Mouse (Mus musculus): Measurements from ENCODE around the gene Efcab9.
"Not testable (repeated sequence)": the region's sequence is repeated elsewhere in the genome, so short reads cannot be mapped to it uniquely, and the experiment has no call there.

The Efcab9 gene

GRCm38 (mm10) chr11:32538846-32539245, 7.0 kb upstream of the Efcab9 start:
- no peak for DNase-seq (ENCODE audit: extremely low spot score, low read depth, low spot score)

- DNase-seq (ENCODE audit: extremely low spot score, low read depth, low spot score), result no peak
Observed at GRCm38 (mm10) chr11:32538435-32538834, 6.6 kb upstream of the Efcab9 start.

GRCm38 (mm10) chr11:32536954-32537353, 5.1 kb upstream of the Efcab9 start:
- no peak for DNase-seq (ENCODE audit: extremely low spot score, low read depth, low spot score)

GRCm38 (mm10) chr11:32535646-32536045, 3.8 kb upstream of the Efcab9 start:
- no peak for DNase-seq (ENCODE audit: extremely low spot score, low read depth, low spot score)

GRCm38 (mm10) chr11:32534453-32535075, 2.7 kb upstream of the Efcab9 start:
- no peak for DNase-seq (ENCODE audit: extremely low spot score, low read depth, low spot score)

GRCm38 (mm10) chr11:32533482-32534261, 1.8 kb upstream of the Efcab9 start:
- no peak for DNase-seq (ENCODE audit: extremely low spot score, low read depth, low spot score)

GRCm38 (mm10) chr11:32532765-32533481, 1.0 kb upstream of the Efcab9 start, which contains the start of gene Stk10:
Gene Stk10 (plus strand): TSS chr11:32533305.
- no peak for DNase-seq (ENCODE audit: extremely low spot score, low read depth, low spot score)

- no peak for DNase-seq (ENCODE audit: extremely low spot score, low read depth, low spot score)
Observed at GRCm38 (mm10) chr11:32530151-32530550, 1.7 kb downstream of the Efcab9 start.

- no peak for DNase-seq (ENCODE audit: extremely low spot score, low read depth, low spot score)
Observed at GRCm38 (mm10) chr11:32527006-32527405, 4.9 kb downstream of the Efcab9 start.

- DNase-seq (ENCODE audit: extremely low spot score, low read depth, low spot score), result no peak
Observed at GRCm38 (mm10) chr11:32524122-32524920, 7.6 kb downstream of the Efcab9 start.

GRCm38 (mm10) chr11:32521246-32521645, 10.6 kb downstream of the Efcab9 start:
- DNase-seq (ENCODE audit: extremely low spot score, low read depth, low spot score), result no peak

GRCm38 (mm10) chr11:32519354-32519753, 12.5 kb downstream of the Efcab9 start:
- DNase-seq (ENCODE audit: extremely low spot score, low read depth, low spot score), result no peak

- no peak for DNase-seq (ENCODE audit: extremely low spot score, low read depth, low spot score)
Observed at GRCm38 (mm10) chr11:32518770-32519169, 13.1 kb downstream of the Efcab9 start.

- no peak for DNase-seq (ENCODE audit: extremely low spot score, low read depth, low spot score)
Observed at GRCm38 (mm10) chr11:32516916-32517712, 14.8 kb downstream of the Efcab9 start.

GRCm38 (mm10) chr11:32516091-32516490, 15.8 kb downstream of the Efcab9 start:
- DNase-seq (ENCODE audit: extremely low spot score, low read depth, low spot score), result no peak

GRCm38 (mm10) chr11:32514853-32515252, 17.0 kb downstream of the Efcab9 start:
- not testable (repeated sequence) for DNase-seq (ENCODE audit: extremely low spot score, low read depth, low spot score)

GRCm38 (mm10) chr11:32510930-32511329, 21.0 kb downstream of the Efcab9 start:
- no peak for DNase-seq (ENCODE audit: extremely low spot score, low read depth, low spot score)

- DNase-seq (ENCODE audit: extremely low spot score, low read depth, low spot score), result no peak
Observed at GRCm38 (mm10) chr11:32505091-32505739, 26.7 kb downstream of the Efcab9 start.

- no peak for DNase-seq (ENCODE audit: extremely low spot score, low read depth, low spot score)
Observed at GRCm38 (mm10) chr11:32503711-32504110, 28.2 kb downstream of the Efcab9 start.

GRCm38 (mm10) chr11:32499931-32500330, 31.9 kb downstream of the Efcab9 start:
- no peak for DNase-seq (ENCODE audit: extremely low spot score, low read depth, low spot score)

Data from hindlimb bud, embryonic 11.5 days (tissue).